Mouse (Mus musculus) brain, embryonic 14.5 days (tissue): Measurements from ENCODE around the gene Mrps15.

ENCODE experiments used
- CTCF ChIP-seq: fragments of 200-500 bp; IDR thresholded peaks from 2 replicates; pipeline ENCODE4 v1.5.1; 2012; ENCODE audit warnings: inconsistent platforms, mild to moderate bottlenecking, moderate library complexity, borderline replicate concordance; ENCODE audit not compliant: insufficient read depth, insufficient read length; ENCODE audit errors: extremely low read depth
- POLR2A ChIP-seq: fragments of 200-500 bp; IDR thresholded peaks from 2 replicates; pipeline ENCODE4 v1.6.1; 2012; ENCODE audit warnings: mild to moderate bottlenecking, inconsistent platforms, borderline replicate concordance; ENCODE audit not compliant: poor library complexity, insufficient read depth, insufficient read length, severe bottlenecking; ENCODE audit errors: extremely low read depth

DNA sequence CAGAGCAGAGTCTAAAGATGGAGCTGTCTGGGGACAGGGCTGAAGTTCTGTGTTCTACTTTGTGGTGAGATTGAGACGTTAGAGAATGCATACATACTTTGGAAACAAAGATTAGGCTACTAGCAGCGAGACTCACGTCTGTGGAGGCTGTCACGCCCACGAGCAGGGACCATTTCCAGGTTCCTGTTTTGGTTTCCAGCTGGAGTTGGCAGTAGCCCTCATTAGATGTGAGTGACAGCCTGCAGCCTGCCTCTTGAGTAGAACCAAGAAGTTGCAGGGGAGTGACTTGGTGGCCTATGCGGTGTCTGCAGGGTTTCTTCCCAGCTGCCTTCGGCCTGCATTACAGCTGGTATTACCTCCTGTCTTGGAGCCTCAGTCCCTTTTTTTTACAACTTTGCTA, 4.9 kb downstream of the Mrps15 start:
- TF ChIP-seq POLR2A, result no peak
- no peak for TF ChIP-seq CTCF
